Mouse (Mus musculus): ENCODE measurements around the gene Wwox.
A peak's percentile ranks its signal among the peaks of the same experiment; 100 is the strongest.

Wwox gene

GRCm38 (mm10) chr8:114908086-114908485 lies 468.6 kb downstream of the Wwox start:
- DNase-seq (ENCODE audit: low spot score): no peak

GRCm38 (mm10) chr8:114908589-114908988 lies 469.1 kb downstream of the Wwox start:
- no peak for DNase-seq (ENCODE audit: low spot score)

GRCm38 (mm10) chr8:114909146-114909545 lies 469.7 kb downstream of the Wwox start:
- no peak for DNase-seq (ENCODE audit: low spot score)

DNA sequence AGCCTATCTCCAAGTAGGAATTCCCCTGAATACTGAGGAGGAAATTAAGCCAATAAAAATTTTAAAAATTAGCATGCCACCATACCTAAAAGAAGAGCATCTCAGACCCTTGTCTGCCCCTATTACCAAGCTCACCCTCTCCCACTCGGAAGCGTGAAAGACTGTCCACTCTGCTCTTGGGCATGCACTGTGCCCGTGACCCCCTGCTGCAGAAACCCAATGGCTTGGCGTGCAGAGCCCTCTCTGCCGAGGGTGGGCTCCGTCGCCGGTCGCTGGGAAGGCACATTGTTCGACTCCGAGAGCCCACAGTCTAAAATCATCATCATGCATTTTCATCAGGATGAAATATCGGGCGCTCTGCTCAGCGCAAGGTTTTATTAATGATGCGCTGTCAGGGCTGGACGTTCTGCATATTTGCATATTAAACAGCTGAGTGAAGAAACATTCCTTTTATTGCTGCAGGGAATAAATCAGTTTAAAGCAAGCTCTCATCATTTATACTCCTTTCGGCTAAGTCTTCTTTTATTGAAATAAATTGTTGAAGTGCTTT lies 471.7 kb downstream of the Wwox start:
- no peak for DNase-seq (ENCODE audit: low spot score)

DNA sequence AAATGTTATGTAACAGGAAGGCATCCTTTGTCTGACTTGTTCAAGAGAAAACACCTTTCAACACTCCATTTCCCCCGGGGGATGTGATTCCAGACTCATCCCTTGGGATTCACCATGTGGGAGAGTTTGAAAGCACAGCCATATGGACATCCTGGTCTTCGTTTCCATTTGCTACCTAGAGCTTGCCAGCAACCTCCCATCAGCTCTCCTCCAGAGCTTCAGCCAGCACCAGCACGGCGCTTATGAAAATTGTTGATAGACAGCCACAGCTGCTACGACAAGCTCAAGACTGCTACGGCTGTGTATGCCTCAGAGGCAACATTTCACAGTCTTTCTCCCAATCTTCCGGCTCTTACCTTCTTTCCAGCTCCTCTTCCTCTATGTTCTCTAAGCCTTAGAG lies 484.2 kb downstream of the Wwox start:
- no peak for DNase-seq (ENCODE audit: low spot score)

DNA sequence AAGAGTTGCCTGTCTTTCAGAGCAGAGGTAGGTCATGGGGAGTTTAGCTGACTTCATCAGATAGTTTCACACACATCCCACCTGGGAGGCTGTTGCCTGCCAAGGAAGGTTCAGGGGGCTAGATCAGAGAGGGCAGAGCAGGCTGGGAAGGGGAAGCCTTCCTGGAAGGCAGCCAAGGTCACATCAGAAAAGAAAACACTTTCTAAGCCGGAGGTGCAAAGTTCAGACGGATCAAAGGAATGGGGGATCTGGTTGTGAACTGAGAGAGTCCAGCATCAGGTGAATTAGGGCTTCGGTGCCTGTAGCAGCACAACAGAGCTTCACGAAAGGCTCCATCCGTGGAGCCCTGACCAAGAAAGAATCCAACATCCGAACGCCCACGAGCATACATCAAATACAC lies 488.0 kb downstream of the Wwox start:
- peak; percentile 85 for DNase-seq (ENCODE audit: low spot score)

- DNase-seq (ENCODE audit: low spot score): peak; percentile 30
Measured at GRCm38 (mm10) chr8:114927917-114928316, 488.5 kb downstream of the Wwox start.

- peak; percentile 44 for DNase-seq (ENCODE audit: low spot score)
Measured at GRCm38 (mm10) chr8:114929597-114929996, 490.1 kb downstream of the Wwox start.

DNA sequence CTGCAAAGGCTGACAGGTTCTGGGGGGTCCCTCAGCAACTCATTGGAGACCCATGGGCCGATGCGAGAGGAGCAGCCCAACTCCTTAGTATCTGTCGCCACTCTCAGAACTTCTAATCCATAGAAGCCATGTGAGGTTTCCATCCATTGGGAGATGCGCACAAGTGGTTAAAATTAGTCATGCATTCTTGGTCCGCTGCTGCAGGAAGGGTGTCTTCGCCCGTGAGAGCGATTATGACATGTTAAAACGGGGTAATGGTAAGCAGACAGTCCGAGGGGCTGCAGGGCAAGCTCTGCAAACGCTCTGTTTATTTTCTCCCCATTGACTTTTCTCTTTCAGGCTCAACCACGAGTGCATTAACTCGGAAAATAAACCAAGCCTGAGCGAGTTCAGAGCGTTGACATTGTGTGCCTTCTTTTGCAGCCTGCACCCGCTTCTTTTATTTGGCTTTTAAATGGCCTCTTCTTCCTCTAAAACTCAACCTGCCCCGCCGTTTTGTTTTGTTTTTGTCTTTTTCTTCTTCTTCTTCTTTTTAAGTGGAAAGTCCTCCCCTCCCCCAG lies 492.7 kb downstream of the Wwox start:
- DNase-seq (ENCODE audit: low spot score): peak; percentile 37

DNA sequence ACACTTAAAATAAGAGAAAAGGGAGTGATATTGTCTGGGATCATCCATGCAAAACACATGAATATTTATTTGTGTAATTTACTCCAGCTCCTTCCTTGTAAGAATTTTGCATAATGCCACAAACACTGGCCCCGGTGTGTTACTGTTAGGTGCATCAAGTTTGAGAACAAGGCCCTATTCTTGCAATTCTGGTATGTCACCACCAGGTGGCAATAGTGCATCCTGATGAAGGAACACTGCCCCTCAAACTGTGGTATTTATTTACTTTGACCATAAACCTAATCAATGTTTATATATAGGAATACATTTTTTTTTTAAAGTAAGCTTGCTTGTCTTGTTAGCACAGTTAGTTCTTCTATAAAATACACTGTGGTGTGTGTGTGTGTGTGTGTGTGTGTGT lies 493.8 kb downstream of the Wwox start:
- no peak for DNase-seq (ENCODE audit: low spot score)

DNA sequence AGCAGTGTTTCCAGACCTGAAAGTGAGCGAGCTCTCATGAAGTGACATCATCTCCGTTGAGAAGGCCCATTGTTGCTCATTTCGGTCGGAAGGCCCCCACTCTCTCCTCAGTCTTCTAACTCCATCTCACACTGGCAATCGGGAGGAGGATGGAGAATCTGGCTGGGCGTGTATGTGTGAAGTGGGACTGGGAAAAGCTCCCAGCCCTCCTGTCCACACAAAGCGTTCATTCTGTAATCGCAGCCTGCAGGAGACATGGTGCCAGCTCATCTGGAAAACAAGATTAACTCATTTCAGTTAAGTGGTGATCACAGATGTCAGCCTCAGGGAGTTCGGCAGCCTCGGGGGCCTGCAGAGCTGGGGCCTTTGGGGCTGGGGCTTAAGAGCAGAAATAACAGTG lies 497.4 kb downstream of the Wwox start:
- no peak for DNase-seq (ENCODE audit: low spot score)

- DNase-seq (ENCODE audit: low spot score): no peak
Measured at GRCm38 (mm10) chr8:114939338-114939737, 499.9 kb downstream of the Wwox start.

GRCm38 (mm10) chr8:114941096-114941495 lies 501.6 kb downstream of the Wwox start:
- no peak for DNase-seq (ENCODE audit: low spot score)

DNA sequence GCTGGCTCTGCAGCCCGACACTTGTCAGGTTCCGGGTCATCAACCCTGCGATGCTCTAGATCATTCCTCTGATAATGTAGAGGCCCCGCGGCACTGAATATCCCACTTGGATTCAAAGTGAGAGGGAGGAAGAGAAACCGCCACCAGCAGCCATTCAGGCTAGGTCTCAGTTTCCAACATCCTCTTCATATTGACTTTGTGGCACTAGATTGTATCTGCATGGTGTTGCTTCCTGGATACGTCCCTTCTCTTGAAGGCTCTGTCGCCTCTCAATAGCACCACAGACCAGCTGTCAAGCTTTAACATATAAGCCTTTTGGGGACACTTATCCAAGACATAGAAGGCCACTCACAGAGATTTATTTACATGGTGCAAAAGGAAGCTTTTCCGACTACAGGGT lies 502.2 kb downstream of the Wwox start:
- DNase-seq (ENCODE audit: low spot score): no peak

GRCm38 (mm10) chr8:114947921-114948320 lies 508.5 kb downstream of the Wwox start:
- DNase-seq (ENCODE audit: low spot score): no peak

DNA sequence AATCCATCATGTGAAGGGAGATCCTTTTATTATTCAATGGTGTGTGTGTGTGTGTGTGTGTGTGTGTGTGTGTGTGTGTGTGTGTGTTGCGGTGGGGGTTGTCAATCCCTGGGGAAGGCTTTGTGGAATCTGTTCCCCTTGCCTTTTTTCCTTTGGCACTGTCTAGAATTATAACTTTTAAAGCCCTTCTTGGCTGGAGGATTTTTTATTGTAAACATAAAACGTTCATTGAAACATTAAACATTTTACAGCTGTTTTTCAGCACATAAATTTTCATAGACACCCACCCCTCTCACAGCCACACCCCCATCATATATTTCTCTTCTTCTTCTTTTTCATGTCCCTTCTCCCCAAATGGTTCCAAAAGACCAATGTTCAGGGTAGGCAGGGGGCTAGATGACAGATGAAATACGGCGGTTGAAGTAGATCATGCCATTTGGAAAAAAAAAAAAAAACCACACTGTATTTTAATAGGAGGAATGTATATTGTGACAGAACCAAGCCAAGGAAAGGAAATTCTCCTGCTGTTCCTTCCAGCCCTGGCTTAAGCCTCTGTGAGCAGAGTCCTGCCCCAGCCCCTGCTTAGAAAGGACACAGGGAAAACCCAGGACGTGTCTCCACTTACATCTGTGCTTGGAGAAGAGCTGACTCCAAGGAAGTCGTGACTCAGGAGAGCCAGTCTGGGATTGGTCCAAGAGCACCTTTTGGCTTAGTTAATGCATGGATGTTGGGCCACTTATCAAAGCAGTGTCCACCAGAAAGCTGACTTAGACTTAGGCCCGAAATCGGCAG lies 517.1 kb downstream of the Wwox start:
- DNase-seq (ENCODE audit: low spot score): no peak

GRCm38 (mm10) chr8:114958437-114959107 lies 519.1 kb downstream of the Wwox start:
- DNase-seq (ENCODE audit: low spot score): no peak

DNA sequence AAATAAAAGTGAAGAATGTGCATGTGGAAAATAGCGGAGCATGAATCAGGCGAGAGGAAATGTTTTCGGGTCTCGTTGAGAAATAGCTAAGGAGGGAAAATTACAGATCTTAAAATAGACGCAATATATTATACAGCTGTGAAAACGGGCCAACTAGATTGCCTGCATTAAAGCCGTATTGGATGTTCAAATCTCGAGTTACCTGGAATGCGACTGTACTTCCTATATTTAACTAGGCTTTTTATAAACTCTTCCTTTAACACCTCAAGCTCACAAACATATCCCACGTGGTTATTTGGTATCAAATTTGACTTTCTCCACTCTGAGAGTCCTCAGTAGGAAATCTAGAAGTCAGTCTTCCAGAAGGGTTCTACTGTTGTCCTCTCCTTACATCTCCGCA lies 520.0 kb downstream of the Wwox start:
- no peak for DNase-seq (ENCODE audit: low spot score)

GRCm38 (mm10) chr8:114962494-114962893 lies 523.0 kb downstream of the Wwox start:
- DNase-seq (ENCODE audit: low spot score): no peak

DNA sequence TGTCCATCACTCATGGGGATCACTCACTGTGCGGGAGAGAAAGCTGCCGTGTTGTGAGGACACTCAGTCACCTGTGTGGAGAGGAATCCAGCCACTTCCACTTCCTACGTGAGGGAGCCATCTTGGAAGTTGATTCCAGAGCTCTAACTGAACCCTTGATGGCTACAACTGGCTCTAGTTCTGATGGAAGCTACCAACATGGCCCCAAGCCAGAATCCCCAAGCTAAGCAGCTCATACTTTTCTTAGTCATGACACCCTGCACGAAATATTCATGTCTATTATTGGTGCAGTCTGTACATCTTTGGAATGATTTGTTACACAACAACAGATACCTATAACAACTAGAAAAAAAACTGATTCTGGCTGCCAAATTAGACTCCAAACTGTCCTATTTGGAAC lies 523.8 kb downstream of the Wwox start:
- no peak for DNase-seq (ENCODE audit: low spot score)

DNA sequence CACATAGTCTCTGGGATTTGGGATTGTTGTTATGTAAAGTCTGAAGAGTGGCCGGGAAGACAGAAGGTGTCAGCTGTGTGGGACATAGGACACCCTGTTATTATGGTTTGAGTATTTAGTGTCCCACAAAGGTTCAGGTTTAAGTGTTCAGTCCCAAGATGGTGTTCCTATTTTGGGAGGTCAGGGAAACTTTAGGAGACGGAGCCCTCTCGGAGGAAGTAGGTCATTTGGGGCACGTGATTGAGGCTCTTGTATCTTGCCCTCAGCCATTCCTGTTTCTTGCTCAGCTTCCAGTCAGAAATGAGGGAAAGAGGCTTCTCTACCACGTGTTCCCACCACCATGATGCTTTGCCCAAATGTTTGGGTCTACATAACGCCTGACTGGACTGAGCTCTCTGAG lies 524.8 kb downstream of the Wwox start:
- DNase-seq (ENCODE audit: low spot score): no peak

DNA sequence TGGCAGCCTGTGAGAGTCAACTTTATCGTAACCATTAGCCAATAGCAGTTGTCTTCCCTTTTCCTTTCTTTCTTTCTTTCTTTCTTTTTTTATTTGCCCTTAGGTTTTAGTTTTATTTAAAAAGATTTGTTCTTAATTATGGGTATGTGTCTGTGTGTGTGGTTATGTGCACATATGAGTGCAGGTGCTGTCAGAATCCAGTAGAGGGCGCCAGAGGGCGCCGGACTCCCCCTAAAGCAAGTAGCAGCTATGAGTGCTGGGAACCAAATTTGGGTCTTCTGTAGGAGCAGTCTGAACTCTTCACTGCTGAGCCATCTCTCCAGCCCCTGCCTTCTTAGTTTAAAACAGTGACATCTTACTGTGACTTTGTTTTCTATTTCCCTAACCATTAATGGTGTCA lies 529.4 kb downstream of the Wwox start:
- DNase-seq (ENCODE audit: low spot score): no peak

GRCm38 (mm10) chr8:114971378-114971777 lies 531.9 kb downstream of the Wwox start:
- DNase-seq (ENCODE audit: low spot score): peak; percentile 38
